Mouse (Mus musculus): ENCODE measurements at regions not wholly inside any gene's neighbourhood (a gene's known extent, or its start where the extent isn't known, plus 50 kb on each side); places are given as distances from the start of the nearest gene placed in this dataset.

GRCm38 (mm10) chr2:166388050-166388449 lies 232.6 kb upstream of the Sulf2 start:
- no peak for TF ChIP-seq CTCF (IDR thresholded peaks at IDR 0.05; ENCODE audit: low read depth)
- no peak for TF ChIP-seq EP300 (IDR thresholded peaks at IDR 0.05; ENCODE audit: low read depth)

All from liver, postnatal 0 days (tissue).